Mouse (Mus musculus): ENCODE results near the gene Sctr. TPM values are rescaled to one million over a fixed set of nuclear protein-coding genes. Genes with fewer than 3 reads are reported as not detected.

Gene Sctr
- polyA plus RNA-seq, 1 experiment from 2014 or later: 0.42 TPM

GRCm38 (mm10) chr1:120038594-120038993, 31.9 kb downstream of the Sctr start:
- H3K27me3 ChIP-seq (ENCODE audit: insufficient read depth, low read length): no peaks in the 10 kb centered on the region
- H3K4me3 ChIP-seq (ENCODE audit: low read length): no peak overlapping the region
- H3K36me3 ChIP-seq (ENCODE audit: insufficient read depth, low read length): no peaks in the 10 kb centered on the region
- no peaks in the 10 kb centered on the region for H3K9me3 ChIP-seq (ENCODE audit: low read length)
- no peak overlapping the region for H3K27ac ChIP-seq (ENCODE audit: low read length)
- 59% methylated on average over 9 of the region's 9 CpGs for WGBS
- H3K4me2 ChIP-seq (replicated peaks; ENCODE audit: low read depth, low read length): no peak overlapping the region
- no peak overlapping the region for H3K9ac ChIP-seq (replicated peaks; ENCODE audit: low read length)
- ATAC-seq (ENCODE audit: low FRiP score, low TSS enrichment): no peak
- no peaks in the 10 kb centered on the region for H3K4me1 ChIP-seq (ENCODE audit: insufficient read depth, low read length)

GRCm38 (mm10) chr1:120042421-120042820, 35.7 kb downstream of the Sctr start:
- Histone ChIP-seq H3K27me3 (ENCODE audit: insufficient read depth, low read length) (no peaks in the 10 kb centered on the region), H3K9ac (replicated peaks; ENCODE audit: low read length) (no peak overlapping the region), H3K4me1 (ENCODE audit: insufficient read depth, low read length) (peaks cover 2% of the 10 kb centered on the region; the same call in 1 of the 2 replicates), H3K9me3 (ENCODE audit: low read length) (no peaks in the 10 kb centered on the region), H3K27ac (ENCODE audit: low read length) (no peak overlapping the region), H3K4me2 (replicated peaks; ENCODE audit: low read depth, low read length) (no peak overlapping the region), H3K4me3 (ENCODE audit: low read length) (no peak overlapping the region), H3K36me3 (ENCODE audit: insufficient read depth, low read length) (no peaks in the 10 kb centered on the region)
- WGBS: 74% methylated on average over 8 of the region's 8 CpGs
- no peak for ATAC-seq (ENCODE audit: low FRiP score, low TSS enrichment)

DNA sequence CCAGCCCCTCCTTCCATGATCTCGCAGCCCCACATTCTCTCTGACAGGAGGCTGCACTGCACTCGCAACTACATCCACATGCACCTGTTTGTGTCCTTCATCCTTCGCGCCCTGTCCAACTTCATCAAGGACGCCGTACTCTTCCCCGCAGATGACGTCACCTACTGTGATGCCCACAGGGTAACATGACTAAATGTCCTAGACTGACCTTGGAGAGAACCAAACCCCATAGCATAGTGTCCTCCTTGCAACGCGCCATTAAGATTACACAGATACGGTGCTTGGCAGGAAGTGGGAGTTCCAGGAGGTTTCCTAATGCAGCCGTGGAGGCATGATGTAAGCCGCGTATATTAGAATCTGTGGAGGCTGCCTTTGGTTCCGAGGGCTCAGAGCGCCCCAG, 37.9 kb downstream of the Sctr start:
- no peaks in the 10 kb centered on the region for H3K9me3 ChIP-seq (ENCODE audit: low read length)
- ATAC-seq (ENCODE audit: low FRiP score, low TSS enrichment): 0 out of 2 replicates have a peak, but pooled peaks have one; percentile 39
- no peaks in the 10 kb centered on the region for H3K36me3 ChIP-seq (ENCODE audit: insufficient read depth, low read length)

DNA sequence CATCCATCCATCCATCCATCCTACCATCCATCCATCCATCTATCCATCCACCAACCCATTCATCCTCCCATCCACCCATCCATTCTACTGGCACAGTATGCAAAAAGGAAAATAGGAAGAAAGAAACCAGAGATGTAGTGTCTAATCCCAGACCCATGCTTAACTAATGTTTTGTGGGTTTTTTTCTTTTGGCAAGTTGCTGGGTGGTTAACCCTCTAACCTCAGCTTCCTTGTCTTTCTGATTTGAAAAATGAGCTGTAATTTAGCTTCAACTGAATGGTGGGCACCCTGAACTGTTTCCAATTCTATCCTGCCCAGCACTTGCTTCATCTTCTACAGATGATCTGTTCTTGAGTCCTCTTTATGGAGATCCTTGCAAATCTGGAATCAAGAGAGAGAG, 40.6 kb downstream of the Sctr start:
- H3K4me3 ChIP-seq (ENCODE audit: low read length): no peak overlapping the region
- H3K4me1 ChIP-seq (ENCODE audit: insufficient read depth, low read length): peaks cover 2% of the 10 kb centered on the region; the same call in 1 of the 2 replicates
- no peak overlapping the region for H3K9ac ChIP-seq (replicated peaks; ENCODE audit: low read length)
- no peak overlapping the region for H3K4me2 ChIP-seq (replicated peaks; ENCODE audit: low read depth, low read length)
- ATAC-seq (ENCODE audit: low FRiP score, low TSS enrichment): no peak
- no peaks in the 10 kb centered on the region for H3K36me3 ChIP-seq (ENCODE audit: insufficient read depth, low read length)
- no peaks in the 10 kb centered on the region for H3K9me3 ChIP-seq (ENCODE audit: low read length)
- H3K27ac ChIP-seq (ENCODE audit: low read length): no peak overlapping the region
- H3K27me3 ChIP-seq (ENCODE audit: insufficient read depth, low read length): no peaks in the 10 kb centered on the region

More for the DNA sequence above, 37.9 kb downstream of the Sctr start:
- Histone ChIP-seq H3K4me2 (replicated peaks; ENCODE audit: low read depth, low read length) (no peak overlapping the region), H3K4me3 (ENCODE audit: low read length) (no peak overlapping the region), H3K27me3 (ENCODE audit: insufficient read depth, low read length) (no peaks in the 10 kb centered on the region), H3K9ac (replicated peaks; ENCODE audit: low read length) (no peak overlapping the region), H3K27ac (ENCODE audit: low read length) (no peak overlapping the region), H3K4me1 (ENCODE audit: insufficient read depth, low read length) (peaks cover 2% of the 10 kb centered on the region; the same call in 1 of the 2 replicates)
- 69% methylated on average over 16 of the region's 16 CpGs for WGBS

GRCm38 (mm10) chr1:120051070-120051469, 44.4 kb downstream of the Sctr start:
- ATAC-seq (ENCODE audit: low FRiP score, low TSS enrichment): no peak
- H3K36me3 ChIP-seq (ENCODE audit: insufficient read depth, low read length): no peaks in the 10 kb centered on the region
- WGBS: 52% methylated on average over 1 of the region's 1 CpGs
- no peak overlapping the region for H3K4me2 ChIP-seq (replicated peaks; ENCODE audit: low read depth, low read length)
- no peaks in the 10 kb centered on the region for H3K27me3 ChIP-seq (ENCODE audit: insufficient read depth, low read length)
- no peaks in the 10 kb centered on the region for H3K4me1 ChIP-seq (ENCODE audit: insufficient read depth, low read length)
- no peak overlapping the region for H3K4me3 ChIP-seq (ENCODE audit: low read length)
- no peak overlapping the region for H3K9ac ChIP-seq (replicated peaks; ENCODE audit: low read length)
- no peaks in the 10 kb centered on the region for H3K9me3 ChIP-seq (ENCODE audit: low read length)
- H3K27ac ChIP-seq (ENCODE audit: low read length): no peak overlapping the region

DNA sequence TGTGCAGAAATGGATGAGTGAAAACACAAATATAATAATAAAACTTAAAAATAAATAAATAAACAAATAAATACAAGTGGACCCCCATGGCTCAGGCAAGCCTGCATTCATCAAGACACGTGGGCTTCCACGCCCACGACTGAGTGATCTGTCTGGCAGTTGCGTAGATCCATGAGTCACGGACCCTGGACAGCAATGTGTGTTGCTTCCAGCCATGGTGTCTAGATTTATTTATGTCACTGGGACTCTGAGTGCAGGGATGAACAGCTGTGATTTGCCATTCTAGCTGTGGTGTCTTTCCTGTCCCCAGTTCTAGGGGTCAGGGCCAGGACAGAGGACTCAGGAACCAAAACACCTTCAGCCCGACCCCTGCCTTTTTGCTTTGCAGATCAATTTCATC, 48.3 kb downstream of the Sctr start:
- Histone ChIP-seq H3K4me1 (ENCODE audit: insufficient read depth, low read length) (peaks cover 16% of the 10 kb centered on the region), H3K36me3 (ENCODE audit: insufficient read depth, low read length) (no peaks in the 10 kb centered on the region), H3K27ac (ENCODE audit: low read length) (no peak overlapping the region), H3K4me3 (ENCODE audit: low read length) (no peak overlapping the region), H3K4me2 (replicated peaks; ENCODE audit: low read depth, low read length) (no peak overlapping the region), H3K9ac (replicated peaks; ENCODE audit: low read length) (no peak overlapping the region), H3K9me3 (ENCODE audit: low read length) (no peaks in the 10 kb centered on the region), H3K27me3 (ENCODE audit: insufficient read depth, low read length) (no peaks in the 10 kb centered on the region)
- 41% methylated on average over 6 of the region's 6 CpGs for WGBS
- 0 out of 2 replicates have a peak, but pooled peaks have one; percentile 24 for ATAC-seq (ENCODE audit: low FRiP score, low TSS enrichment)

- Histone ChIP-seq H3K27ac (ENCODE audit: low read length) (no peak overlapping the region), H3K9ac (replicated peaks; ENCODE audit: low read length) (no peak overlapping the region), H3K9me3 (ENCODE audit: low read length) (no peaks in the 10 kb centered on the region), H3K36me3 (ENCODE audit: insufficient read depth, low read length) (no peaks in the 10 kb centered on the region), H3K4me3 (ENCODE audit: low read length) (no peak overlapping the region), H3K4me1 (ENCODE audit: insufficient read depth, low read length) (peaks cover 16% of the 10 kb centered on the region), H3K4me2 (replicated peaks; ENCODE audit: low read depth, low read length) (no peak overlapping the region), H3K27me3 (ENCODE audit: insufficient read depth, low read length) (no peaks in the 10 kb centered on the region)
- WGBS: 63% methylated on average over 6 of the region's 6 CpGs
- ATAC-seq (ENCODE audit: low FRiP score, low TSS enrichment): peak; percentile 49; the same call in 1 of the 2 replicates
Measured at GRCm38 (mm10) chr1:120055475-120055874, 48.8 kb downstream of the Sctr start.

- H3K27ac ChIP-seq (ENCODE audit: low read length): no peak overlapping the region
- H3K4me2 ChIP-seq (replicated peaks; ENCODE audit: low read depth, low read length): no peak overlapping the region
- H3K4me3 ChIP-seq (ENCODE audit: low read length): no peak overlapping the region
- H3K36me3 ChIP-seq (ENCODE audit: insufficient read depth, low read length): no peaks in the 10 kb centered on the region
- 80% methylated on average over 7 of the region's 7 CpGs for WGBS
- H3K9ac ChIP-seq (replicated peaks; ENCODE audit: low read length): no peak overlapping the region
- H3K27me3 ChIP-seq (ENCODE audit: insufficient read depth, low read length): no peaks in the 10 kb centered on the region
- no peak for ATAC-seq (ENCODE audit: low FRiP score, low TSS enrichment)
- H3K4me1 ChIP-seq (ENCODE audit: insufficient read depth, low read length): peaks cover 16% of the 10 kb centered on the region
- H3K9me3 ChIP-seq (ENCODE audit: low read length): no peaks in the 10 kb centered on the region
Measured at GRCm38 (mm10) chr1:120056236-120056635, 49.5 kb downstream of the Sctr start.

DNA sequence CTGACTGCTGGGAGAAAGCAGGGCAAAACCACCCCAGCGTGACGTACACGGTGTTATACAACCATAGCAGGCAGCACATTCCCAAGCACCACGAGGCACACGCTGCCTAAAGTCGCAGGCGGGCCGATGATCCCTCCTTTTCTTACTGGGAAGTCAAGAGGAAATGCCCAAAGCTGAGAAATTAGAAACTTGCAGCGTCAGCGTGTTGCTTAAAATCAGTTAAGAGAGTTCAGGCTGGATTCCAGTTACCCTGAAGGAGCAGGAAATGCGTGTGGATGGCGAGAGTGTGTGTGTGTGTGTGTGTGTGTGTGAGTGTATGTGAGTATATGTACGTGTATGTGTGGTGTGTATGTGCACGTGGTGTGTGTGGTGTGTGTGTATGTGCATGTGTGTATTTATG, 50.4 kb downstream of the Sctr start:
- Histone ChIP-seq H3K4me2 (replicated peaks; ENCODE audit: low read depth, low read length) (no peak overlapping the region), H3K27ac (ENCODE audit: low read length) (peak overlapping the region; percentile 51), H3K9ac (replicated peaks; ENCODE audit: low read length) (no peak overlapping the region), H3K27me3 (ENCODE audit: insufficient read depth, low read length) (no peaks in the 10 kb centered on the region), H3K36me3 (ENCODE audit: insufficient read depth, low read length) (no peaks in the 10 kb centered on the region), H3K4me3 (ENCODE audit: low read length) (no peak overlapping the region), H3K4me1 (ENCODE audit: insufficient read depth, low read length) (peaks cover 16% of the 10 kb centered on the region), H3K9me3 (ENCODE audit: low read length) (no peaks in the 10 kb centered on the region)
- ATAC-seq (ENCODE audit: low FRiP score, low TSS enrichment): peak; percentile 68
- WGBS: 25% methylated on average over 14 of the region's 14 CpGs

DNA sequence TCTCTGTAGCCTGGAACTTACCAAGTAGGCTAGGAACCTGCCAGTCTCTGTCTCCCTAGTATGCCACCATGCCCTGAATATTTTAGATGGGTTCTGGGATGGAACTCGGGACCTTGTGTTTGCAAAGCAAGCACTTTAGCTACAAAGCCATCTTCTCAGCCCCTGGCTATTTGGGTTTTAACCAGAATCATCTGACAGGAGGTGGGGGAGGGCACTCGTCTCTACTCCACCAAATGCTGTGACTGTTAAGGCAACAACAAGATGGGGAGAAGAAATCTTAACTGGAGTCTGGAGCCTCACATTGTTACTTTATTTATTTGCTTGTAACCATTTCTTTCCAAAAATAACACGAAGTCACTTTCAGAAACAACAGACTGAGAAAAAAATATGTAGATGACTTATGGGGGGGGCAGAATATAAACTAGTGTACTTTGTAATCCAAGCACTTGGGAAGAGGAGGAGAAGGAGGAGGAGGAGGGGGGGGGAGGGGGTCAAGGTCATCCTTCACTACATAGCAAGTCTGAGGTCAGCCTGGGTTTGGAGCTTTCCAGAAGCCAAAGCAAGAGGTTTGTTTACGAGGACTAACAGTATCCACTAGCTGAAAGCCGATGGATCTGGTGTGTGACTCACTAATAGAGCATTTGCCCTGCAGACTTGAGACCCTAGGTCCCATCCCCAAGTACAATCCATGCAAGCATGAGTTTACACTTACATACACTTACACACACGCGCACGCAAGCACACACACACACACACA, 51.2 kb downstream of the Sctr start:
- no peak overlapping the region for H3K9ac ChIP-seq (replicated peaks; ENCODE audit: low read length)
- peak overlapping the region; percentile 51 for H3K27ac ChIP-seq (ENCODE audit: low read length)
- WGBS: 53% methylated on average over 8 of the region's 8 CpGs
- ATAC-seq (ENCODE audit: low FRiP score, low TSS enrichment): peak; percentile 40
- no peaks in the 10 kb centered on the region for H3K27me3 ChIP-seq (ENCODE audit: insufficient read depth, low read length)
- H3K9me3 ChIP-seq (ENCODE audit: low read length): no peaks in the 10 kb centered on the region
- H3K4me3 ChIP-seq (ENCODE audit: low read length): no peak overlapping the region
- peaks cover 16% of the 10 kb centered on the region for H3K4me1 ChIP-seq (ENCODE audit: insufficient read depth, low read length)
- no peak overlapping the region for H3K4me2 ChIP-seq (replicated peaks; ENCODE audit: low read depth, low read length)
- no peaks in the 10 kb centered on the region for H3K36me3 ChIP-seq (ENCODE audit: insufficient read depth, low read length)

Measured in kidney, embryonic 16.5 days (tissue).